Mouse (Mus musculus): ENCODE measurements around the gene Gzf1.

The Gzf1 gene

GRCm38 (mm10) chr2:148706409-148707201, 25.8 kb downstream of the Gzf1 start:
- no peak for DNase-seq (ENCODE audit: low spot score)

GRCm38 (mm10) chr2:148707202-148707530, 26.3 kb downstream of the Gzf1 start:
- no peak for DNase-seq (ENCODE audit: low spot score)

- DNase-seq (ENCODE audit: low spot score): no peak
Observed at GRCm38 (mm10) chr2:148712326-148712725, 31.5 kb downstream of the Gzf1 start.

GRCm38 (mm10) chr2:148717072-148717471, 36.2 kb downstream of the Gzf1 start:
- DNase-seq (ENCODE audit: low spot score): no peak

- DNase-seq (ENCODE audit: low spot score): no peak
Observed at GRCm38 (mm10) chr2:148719271-148719995, 38.6 kb downstream of the Gzf1 start.

- DNase-seq (ENCODE audit: low spot score): peak; percentile 1
Observed at GRCm38 (mm10) chr2:148731614-148732326, 50.9 kb downstream of the Gzf1 start.

- DNase-seq (ENCODE audit: low spot score): peak; percentile 92
Observed at GRCm38 (mm10) chr2:148732327-148733000, 51.6 kb downstream of the Gzf1 start, which contains the start of gene Napb. Gene Napb, minus strand, starts transcription at chr2:148732467.

Measured in yolk sac, embryonic 10.5 days (tissue).